ENCODE assay signal across 7 mouse cellular contexts in genomic region chr10:59702207-59703032, GRCm38 (mm10). TPM values are rescaled to one million over a fixed set of nuclear protein-coding genes. Genes with fewer than 3 reads are reported as not detected.
DNase-seq lines count a peak whose midpoint lies in the region; ATAC-seq and TF ChIP-seq lines count a peak whose summit lies in the region.

TSS of gene Micu1 (plus strand) at chr10:59702477.

- peak within 1 kb of the TSS; percentile 70 for H3K4me3 ChIP-seq in embryonic facial prominence, embryonic 10.5 days
- H3K4me3 ChIP-seq in intestine, postnatal 0 days (ENCODE audit: low read depth, low read length): peak within 1 kb of the TSS; percentile 82
- H3K4me3 ChIP-seq in midbrain, embryonic 12.5 days: peak within 1 kb of the TSS; percentile 50
- peak within 1 kb of the TSS; percentile 78 for H3K4me3 ChIP-seq in small intestine, adult 2 months (ENCODE audit: low read depth, low read length)

- peak; percentile 95 for ATAC-seq in intestine, postnatal 0 days
- ATAC-seq in midbrain, embryonic 12.5 days (ENCODE audit: low FRiP score, low read depth): peak; percentile 99

- intact Hi-C loops in left cerebral cortex, postnatal 4 days (cut with DNase I): no loop called here

- peak within 1 kb of the TSS; percentile 75 for H3K9ac ChIP-seq in intestine, postnatal 0 days (ENCODE audit: low read depth, low read length)
- H3K9ac ChIP-seq in midbrain, embryonic 12.5 days (replicated peaks): peak within 1 kb of the TSS; percentile 61

- DNase-seq in adrenal gland, postnatal 10 days: peak; percentile 98
- peak; percentile 99 for DNase-seq in embryonic facial prominence, embryonic 10.5 days (ENCODE audit: low spot score)
- peak; percentile 55 for DNase-seq in gonadal fat pad, adult 2 months (ENCODE audit: low read depth)
- peak; percentile 97 for DNase-seq in left cerebral cortex, postnatal 4 days

- under 1% methylated on average over 48 of the region's 48 CpGs for WGBS in embryonic facial prominence, embryonic 10.5 days
- under 1% methylated on average over 48 of the region's 48 CpGs for WGBS in intestine, postnatal 0 days
- under 1% methylated on average over 48 of the region's 48 CpGs for WGBS in midbrain, embryonic 12.5 days
- WGBS in small intestine, adult 2 months: 2% methylated on average over 47 of the region's 48 CpGs

- TF ChIP-seq POLR2A in small intestine, adult 2 months (IDR thresholded peaks at IDR 0.05; ENCODE audit: low read depth, low read length): peak; percentile 73

- H3K4me2 ChIP-seq in intestine, postnatal 0 days (replicated peaks; ENCODE audit: low read depth): peak within 1 kb of the TSS; percentile 80
- H3K4me2 ChIP-seq in midbrain, embryonic 12.5 days (replicated peaks): peak within 1 kb of the TSS; percentile 79

- no peaks in the 10 kb centered on the region for H3K27me3 ChIP-seq in embryonic facial prominence, embryonic 10.5 days (replicated peaks; ENCODE audit: low read depth, poor library complexity, severe bottlenecking)
- H3K27me3 ChIP-seq in intestine, postnatal 0 days (replicated peaks; ENCODE audit: control insufficient read depth, insufficient read depth, low read length): no peaks in the 10 kb centered on the region
- no peaks in the 10 kb centered on the region for H3K27me3 ChIP-seq in midbrain, embryonic 12.5 days
- H3K27me3 ChIP-seq in small intestine, adult 2 months (ENCODE audit: control insufficient read depth, insufficient read depth, low read length): no peaks in the 10 kb centered on the region

- 0 out of 2 replicates have a peak, but pooled peaks have one; percentile 12 for TF ChIP-seq CTCF in intestine, postnatal 0 days (IDR thresholded peaks at IDR 0.05; ENCODE audit: low read depth)
- 0 out of 2 replicates have a peak, but pooled peaks have one; percentile 12 for TF ChIP-seq CTCF in small intestine, adult 2 months (IDR thresholded peaks at IDR 0.05; ENCODE audit: extremely low read depth, insufficient read length, insufficient replicate concordance, low read depth, low read length)

- no peaks in the 10 kb centered on the region for H3K36me3 ChIP-seq in embryonic facial prominence, embryonic 10.5 days (replicated peaks)
- no peaks in the 10 kb centered on the region for H3K36me3 ChIP-seq in intestine, postnatal 0 days (ENCODE audit: control insufficient read depth, insufficient read depth)
- H3K36me3 ChIP-seq in midbrain, embryonic 12.5 days: no peaks in the 10 kb centered on the region
- no peaks in the 10 kb centered on the region for H3K36me3 ChIP-seq in small intestine, adult 2 months (ENCODE audit: control insufficient read depth, insufficient read depth, low read length)

- peaks cover 16% of the 10 kb centered on the region for H3K4me1 ChIP-seq in embryonic facial prominence, embryonic 10.5 days
- H3K4me1 ChIP-seq in intestine, postnatal 0 days (replicated peaks; ENCODE audit: control insufficient read depth, insufficient read depth, low read length): no peaks in the 10 kb centered on the region
- H3K4me1 ChIP-seq in midbrain, embryonic 12.5 days: peaks cover 8% of the 10 kb centered on the region
- H3K4me1 ChIP-seq in small intestine, adult 2 months (ENCODE audit: control insufficient read depth, insufficient read depth, insufficient read length, low read length): peaks cover 6% of the 10 kb centered on the region; the same call in 1 of the 2 replicates

- H3K9me3 ChIP-seq in embryonic facial prominence, embryonic 10.5 days: no peaks in the 10 kb centered on the region
- no peaks in the 10 kb centered on the region for H3K9me3 ChIP-seq in intestine, postnatal 0 days (ENCODE audit: control insufficient read depth)
- no peaks in the 10 kb centered on the region for H3K9me3 ChIP-seq in midbrain, embryonic 12.5 days

- H3K27ac ChIP-seq in embryonic facial prominence, embryonic 10.5 days (replicated peaks): peak within 1 kb of the TSS; percentile 80
- H3K27ac ChIP-seq in intestine, postnatal 0 days (ENCODE audit: low read depth, low read length): peak within 1 kb of the TSS; percentile 65
- H3K27ac ChIP-seq in midbrain, embryonic 12.5 days (replicated peaks): peak within 1 kb of the TSS; percentile 55
- H3K27ac ChIP-seq in small intestine, adult 2 months (ENCODE audit: insufficient read depth, low read depth, low read length): peak within 1 kb of the TSS; percentile 48

RNA-seq across cellular contexts. Expression of gene Micu1, which starts in this region (rescaled TPM):
- 10 to 100 TPM; 56.1 to 67.3 TPM for total RNA-seq in adrenal gland, postnatal 10 days (2021)
- 47.5 and 52.7 TPM in 2 replicates for polyA plus RNA-seq in embryonic facial prominence, embryonic 10.5 days (2016; fragmentation: Nextera tagmentation; extraction: Ambion mirVana)
- 50.3 and 58.6 TPM in 2 replicates for polyA plus RNA-seq in gonadal fat pad, adult 2 months (2012; rRNA removed)
- 57.8 and 59.2 TPM in 2 replicates for polyA plus RNA-seq in intestine, postnatal 0 days (2015; fragmentation: Nextera tagmentation; extraction: Ambion mirVana)
- 10 to 100 TPM; 59.2 to 62.6 TPM for total RNA-seq in left cerebral cortex, postnatal 4 days (2021)
- 65.2 and 75.3 TPM in 2 replicates for polyA plus RNA-seq in midbrain, embryonic 12.5 days (2016; fragmentation: Nextera tagmentation; extraction: Ambion mirVana)
- 71.1 and 134 TPM in 2 replicates for polyA plus RNA-seq in small intestine, adult 2 months (2012; rRNA removed)

Comparison
In these comparisons a context has a peak if more than half of its experiments do, and no peak if none do; other contexts are left out.
1. Peak in every context shown above with its lines: DNase-seq, ATAC-seq, H3K4me3 ChIP-seq and H3K27ac ChIP-seq.